Mouse (Mus musculus): ENCODE results near the gene Creb3l2. TPM values are rescaled to one million over a fixed set of nuclear protein-coding genes. Genes with fewer than 3 reads are reported as not detected.
A peak's percentile ranks its signal among the peaks of the same experiment; 100 is the strongest.

The Creb3l2 gene
- polyA plus RNA-seq, 1 experiment from 2014 or later, result 2.9 TPM

- H3K36me3 ChIP-seq, result no peaks in the 10 kb centered on the region
- H3K9me3 ChIP-seq, result no peaks in the 10 kb centered on the region
- no peaks in the 10 kb centered on the region for H3K4me1 ChIP-seq
- 52% methylated on average over 1 of the region's 1 CpGs for WGBS
- no peaks in the 10 kb centered on the region for H3K27me3 ChIP-seq
- H3K4me2 ChIP-seq (replicated peaks), result no peak overlapping the region
- H3K9ac ChIP-seq (replicated peaks), result no peak overlapping the region
- ATAC-seq (replicated peaks), result no peak
- no peak overlapping the region for H3K4me3 ChIP-seq
- H3K27ac ChIP-seq (replicated peaks), result no peak overlapping the region
Measured at GRCm38 (mm10) chr6:37423386-37423785, 18.6 kb downstream of the Creb3l2 start.

- Histone ChIP-seq H3K9me3 (no peaks in the 10 kb centered on the region), H3K4me2 (replicated peaks) (no peak overlapping the region), H3K4me1 (no peaks in the 10 kb centered on the region), H3K4me3 (no peak overlapping the region), H3K27me3 (no peaks in the 10 kb centered on the region), H3K27ac (replicated peaks) (no peak overlapping the region), H3K36me3 (no peaks in the 10 kb centered on the region), H3K9ac (replicated peaks) (no peak overlapping the region)
- no peak for ATAC-seq (replicated peaks)
- WGBS, result 85% methylated on average over 6 of the region's 6 CpGs
Measured at GRCm38 (mm10) chr6:37421124-37421523, 20.8 kb downstream of the Creb3l2 start.

- Histone ChIP-seq H3K27ac (replicated peaks) (0 out of 2 replicates have a peak overlapping the region, but pooled peaks have one; percentile 3), H3K9me3 (no peaks in the 10 kb centered on the region), H3K4me2 (replicated peaks) (no peak overlapping the region), H3K4me1 (no peaks in the 10 kb centered on the region), H3K9ac (replicated peaks) (no peak overlapping the region), H3K4me3 (no peak overlapping the region), H3K36me3 (no peaks in the 10 kb centered on the region), H3K27me3 (no peaks in the 10 kb centered on the region)
- ATAC-seq (replicated peaks), result no peak; the same call in 1 of the 2 replicates
- WGBS, result 86% methylated on average over 17 of the region's 17 CpGs
Measured at GRCm38 (mm10) chr6:37419445-37419941, 22.5 kb downstream of the Creb3l2 start.

GRCm38 (mm10) chr6:37418931-37419330, 23.0 kb downstream of the Creb3l2 start:
- no peaks in the 10 kb centered on the region for H3K9me3 ChIP-seq
- H3K4me3 ChIP-seq, result no peak overlapping the region
- no peaks in the 10 kb centered on the region for H3K27me3 ChIP-seq
- H3K36me3 ChIP-seq, result no peaks in the 10 kb centered on the region
- no peaks in the 10 kb centered on the region for H3K4me1 ChIP-seq
- H3K27ac ChIP-seq (replicated peaks), result 0 out of 2 replicates have a peak overlapping the region, but pooled peaks have one; percentile 3
- H3K4me2 ChIP-seq (replicated peaks), result no peak overlapping the region
- ATAC-seq (replicated peaks), result no peak
- 88% methylated on average over 6 of the region's 6 CpGs for WGBS
- no peak overlapping the region for H3K9ac ChIP-seq (replicated peaks)

GRCm38 (mm10) chr6:37416743-37417142, 25.2 kb downstream of the Creb3l2 start:
- Histone ChIP-seq H3K4me1 (no peaks in the 10 kb centered on the region), H3K9ac (replicated peaks) (no peak overlapping the region), H3K36me3 (no peaks in the 10 kb centered on the region), H3K9me3 (no peaks in the 10 kb centered on the region), H3K4me2 (replicated peaks) (no peak overlapping the region), H3K27ac (replicated peaks) (no peak overlapping the region), H3K27me3 (no peaks in the 10 kb centered on the region), H3K4me3 (no peak overlapping the region)
- WGBS, result 75% methylated on average over 4 of the region's 4 CpGs
- no peak for ATAC-seq (replicated peaks)

GRCm38 (mm10) chr6:37415505-37415904, 26.4 kb downstream of the Creb3l2 start:
- Histone ChIP-seq H3K9ac (replicated peaks) (no peak overlapping the region), H3K4me2 (replicated peaks) (no peak overlapping the region), H3K27me3 (no peaks in the 10 kb centered on the region), H3K4me3 (no peak overlapping the region), H3K4me1 (no peaks in the 10 kb centered on the region), H3K27ac (replicated peaks) (no peak overlapping the region), H3K9me3 (no peaks in the 10 kb centered on the region), H3K36me3 (no peaks in the 10 kb centered on the region)
- no peak for ATAC-seq (replicated peaks)
- 84% methylated on average over 6 of the region's 6 CpGs for WGBS

- Histone ChIP-seq H3K9ac (replicated peaks) (no peak overlapping the region), H3K4me1 (no peaks in the 10 kb centered on the region), H3K4me3 (no peak overlapping the region), H3K27ac (replicated peaks) (no peak overlapping the region), H3K36me3 (no peaks in the 10 kb centered on the region), H3K4me2 (replicated peaks) (no peak overlapping the region), H3K27me3 (no peaks in the 10 kb centered on the region), H3K9me3 (no peaks in the 10 kb centered on the region)
- ATAC-seq (replicated peaks), result no peak
- WGBS, result 66% methylated on average over 7 of the region's 7 CpGs
Measured at GRCm38 (mm10) chr6:37415034-37415433, 26.9 kb downstream of the Creb3l2 start.

- Histone ChIP-seq H3K27ac (replicated peaks) (no peak overlapping the region), H3K4me2 (replicated peaks) (no peak overlapping the region), H3K4me1 (no peaks in the 10 kb centered on the region), H3K36me3 (no peaks in the 10 kb centered on the region), H3K4me3 (no peak overlapping the region), H3K9ac (replicated peaks) (no peak overlapping the region), H3K9me3 (no peaks in the 10 kb centered on the region), H3K27me3 (no peaks in the 10 kb centered on the region)
- no peak for ATAC-seq (replicated peaks)
- WGBS, result 98% methylated on average over 10 of the region's 10 CpGs
Measured at GRCm38 (mm10) chr6:37414576-37414975, 27.4 kb downstream of the Creb3l2 start.

- 85% methylated on average over 3 of the region's 3 CpGs for WGBS
- no peaks in the 10 kb centered on the region for H3K4me1 ChIP-seq
Measured at GRCm38 (mm10) chr6:37411696-37412095, 30.2 kb downstream of the Creb3l2 start.

GRCm38 (mm10) chr6:37409829-37410228, 32.1 kb downstream of the Creb3l2 start:
- no peaks in the 10 kb centered on the region for H3K36me3 ChIP-seq
- no peaks in the 10 kb centered on the region for H3K4me1 ChIP-seq
- H3K9ac ChIP-seq (replicated peaks), result no peak overlapping the region
- 83% methylated on average over 2 of the region's 2 CpGs for WGBS
- no peak overlapping the region for H3K4me2 ChIP-seq (replicated peaks)
- H3K27ac ChIP-seq (replicated peaks), result no peak overlapping the region
- H3K27me3 ChIP-seq, result no peaks in the 10 kb centered on the region
- H3K9me3 ChIP-seq, result no peaks in the 10 kb centered on the region
- ATAC-seq (replicated peaks), result no peak
- no peak overlapping the region for H3K4me3 ChIP-seq

More at GRCm38 (mm10) chr6:37411696-37412095, 30.2 kb downstream of the Creb3l2 start:
- Histone ChIP-seq H3K9ac (replicated peaks) (no peak overlapping the region), H3K27ac (replicated peaks) (no peak overlapping the region), H3K9me3 (no peaks in the 10 kb centered on the region), H3K36me3 (no peaks in the 10 kb centered on the region), H3K4me2 (replicated peaks) (no peak overlapping the region), H3K27me3 (no peaks in the 10 kb centered on the region), H3K4me3 (no peak overlapping the region)
- ATAC-seq (replicated peaks), result no peak

GRCm38 (mm10) chr6:37407876-37408275, 34.1 kb downstream of the Creb3l2 start:
- H3K9me3 ChIP-seq, result no peaks in the 10 kb centered on the region
- H3K36me3 ChIP-seq, result no peaks in the 10 kb centered on the region
- no peak overlapping the region for H3K27ac ChIP-seq (replicated peaks)
- H3K4me2 ChIP-seq (replicated peaks), result no peak overlapping the region
- H3K9ac ChIP-seq (replicated peaks), result no peak overlapping the region
- H3K4me3 ChIP-seq, result no peak overlapping the region
- H3K4me1 ChIP-seq, result no peaks in the 10 kb centered on the region
- no peak for ATAC-seq (replicated peaks)
- 95% methylated on average over 3 of the region's 3 CpGs for WGBS
- no peaks in the 10 kb centered on the region for H3K27me3 ChIP-seq

- H3K9me3 ChIP-seq, result no peaks in the 10 kb centered on the region
- 98% methylated on average over 6 of the region's 6 CpGs for WGBS
- H3K4me3 ChIP-seq, result no peak overlapping the region
- H3K4me1 ChIP-seq, result no peaks in the 10 kb centered on the region
- no peaks in the 10 kb centered on the region for H3K27me3 ChIP-seq
- ATAC-seq (replicated peaks), result no peak
- H3K27ac ChIP-seq (replicated peaks), result no peak overlapping the region
- no peaks in the 10 kb centered on the region for H3K36me3 ChIP-seq
- no peak overlapping the region for H3K4me2 ChIP-seq (replicated peaks)
- no peak overlapping the region for H3K9ac ChIP-seq (replicated peaks)
Measured at GRCm38 (mm10) chr6:37406903-37407302, 35.0 kb downstream of the Creb3l2 start.

- no peaks in the 10 kb centered on the region for H3K36me3 ChIP-seq
- no peaks in the 10 kb centered on the region for H3K9me3 ChIP-seq
- H3K27me3 ChIP-seq, result no peaks in the 10 kb centered on the region
- 69% methylated on average over 10 of the region's 10 CpGs for WGBS
- no peaks in the 10 kb centered on the region for H3K4me1 ChIP-seq
- no peak for ATAC-seq (replicated peaks)
- H3K4me3 ChIP-seq, result no peak overlapping the region
- H3K9ac ChIP-seq (replicated peaks), result no peak overlapping the region
- no peak overlapping the region for H3K27ac ChIP-seq (replicated peaks)
- no peak overlapping the region for H3K4me2 ChIP-seq (replicated peaks)
Measured at GRCm38 (mm10) chr6:37406018-37406417, 35.9 kb downstream of the Creb3l2 start.
